Mouse (Mus musculus): ENCODE measurements around the gene Rab29. TPM values are rescaled to one million over a fixed set of nuclear protein-coding genes. Genes with fewer than 3 reads are reported as not detected.

The Rab29 gene
- total RNA-seq, 2 experiments from 2014 or later, result 5.1 to 7.4 TPM

DNA sequence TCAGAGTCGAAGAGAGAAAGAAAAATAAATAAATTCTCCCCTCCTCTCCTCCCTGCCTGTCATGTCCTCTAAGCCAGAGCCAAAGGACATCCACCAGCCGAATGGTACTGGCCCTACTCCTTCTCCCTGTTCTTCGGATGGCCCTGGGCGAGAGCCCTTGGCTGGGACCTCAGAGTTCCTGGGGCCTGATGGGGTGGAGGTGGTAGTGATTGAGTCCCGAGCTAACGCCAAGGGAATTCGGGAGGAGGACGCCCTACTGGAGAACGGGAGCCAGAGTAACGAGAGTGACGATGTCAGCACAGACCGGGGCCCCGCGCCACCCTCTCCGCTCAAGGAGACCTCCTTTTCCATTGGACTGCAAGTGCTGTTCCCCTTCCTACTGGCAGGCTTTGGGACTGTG, 36.5 kb upstream of the Rab29 start:
- Histone ChIP-seq H3K27ac (peak overlapping the region; percentile 98), H3K4me3 (peak overlapping the region; percentile 42)
- DNase-seq, result peak; percentile 45
- intact Hi-C loops (cut with DNase I), result no loop called here
- TF ChIP-seq CTCF (IDR thresholded peaks at IDR 0.05), result no peak

DNA sequence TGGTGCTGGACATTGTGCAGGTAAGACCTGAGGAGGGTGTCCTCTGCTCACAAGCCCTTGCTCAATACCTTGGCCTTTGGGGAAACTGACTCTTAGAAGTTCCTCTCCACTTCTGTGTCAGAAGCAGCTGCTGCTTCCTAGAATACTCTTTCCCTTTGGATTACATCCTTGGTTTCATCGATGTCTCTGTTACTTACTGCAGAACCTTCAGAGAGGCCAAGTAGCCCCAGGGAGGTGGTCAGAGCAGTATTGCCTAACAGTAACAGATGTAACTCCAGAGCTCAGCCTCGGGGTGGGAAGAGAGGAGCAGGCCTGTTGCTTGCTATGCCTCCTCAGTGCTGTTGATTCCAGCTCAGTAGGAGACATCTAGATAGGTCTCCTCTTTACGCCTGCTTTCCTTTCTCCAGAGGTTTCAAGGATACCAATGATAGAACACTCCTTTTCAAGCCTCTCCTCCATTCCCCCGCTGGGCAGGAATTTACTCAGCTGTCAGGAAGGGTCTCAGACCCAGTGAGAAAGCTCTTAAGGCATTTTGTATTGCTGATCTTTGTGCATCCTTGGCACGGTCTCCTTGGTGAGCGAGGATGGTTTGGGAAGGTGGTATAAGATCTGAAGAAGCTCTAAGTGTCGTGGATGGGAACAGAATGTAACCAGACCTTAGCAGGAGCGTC, 35.9 kb upstream of the Rab29 start:
- Histone ChIP-seq H3K4me3 (peak overlapping the region; percentile 42), H3K27ac (peak overlapping the region; percentile 98)
- TF ChIP-seq CTCF (IDR thresholded peaks at IDR 0.05), result no peak
- DNase-seq, result no peak
- intact Hi-C loops (cut with DNase I), result no loop called here

DNA sequence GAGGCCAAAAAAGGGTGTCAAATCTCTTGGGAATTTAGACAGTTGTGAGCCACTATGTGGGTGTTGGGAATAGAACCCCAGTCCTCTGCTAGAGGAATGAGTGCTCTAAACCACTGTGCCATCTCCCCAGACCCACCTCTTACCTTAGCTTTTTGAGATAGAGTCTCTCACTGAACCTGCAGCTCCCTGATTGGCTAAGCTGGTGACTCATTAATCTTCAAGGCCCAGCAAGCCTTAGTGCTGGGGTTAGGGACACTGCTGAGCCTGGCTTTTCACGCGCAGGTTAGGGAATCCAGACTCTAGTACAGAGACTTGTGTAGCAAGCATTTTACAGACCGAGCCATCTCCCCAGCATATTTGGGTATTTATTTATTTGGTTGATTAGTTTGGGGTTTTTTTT, 30.0 kb upstream of the Rab29 start:
- H3K27ac ChIP-seq, result no peak overlapping the region
- no peak for TF ChIP-seq CTCF (IDR thresholded peaks at IDR 0.05)
- no peak for DNase-seq
- H3K4me3 ChIP-seq, result no peak overlapping the region
- intact Hi-C loops (cut with DNase I), result no loop called here

DNA sequence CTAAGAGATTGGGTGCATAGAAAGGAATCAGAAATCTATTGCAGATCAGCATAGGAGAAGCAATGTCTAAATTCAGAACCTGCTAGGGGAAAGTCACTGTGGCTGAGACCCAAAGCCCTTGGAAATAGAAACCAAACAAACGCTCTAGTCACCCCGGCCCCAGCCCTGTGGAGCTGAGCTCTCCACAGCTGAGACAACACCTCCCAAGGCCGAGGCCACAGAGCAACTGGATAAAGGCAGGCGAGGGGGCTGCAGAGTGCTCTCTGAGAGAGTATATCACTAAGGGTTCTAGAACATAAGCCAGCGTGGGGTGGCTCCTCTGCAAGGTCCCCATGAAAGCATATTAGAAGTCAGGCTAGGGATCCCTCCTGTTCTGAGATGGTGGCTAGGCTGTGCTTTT, 28.5 kb upstream of the Rab29 start:
- Histone ChIP-seq H3K27ac (peak overlapping the region; percentile 69), H3K4me3 (no peak overlapping the region)
- DNase-seq, result no peak
- intact Hi-C loops (cut with DNase I), result no loop called here
- no peak for TF ChIP-seq CTCF (IDR thresholded peaks at IDR 0.05)

DNA sequence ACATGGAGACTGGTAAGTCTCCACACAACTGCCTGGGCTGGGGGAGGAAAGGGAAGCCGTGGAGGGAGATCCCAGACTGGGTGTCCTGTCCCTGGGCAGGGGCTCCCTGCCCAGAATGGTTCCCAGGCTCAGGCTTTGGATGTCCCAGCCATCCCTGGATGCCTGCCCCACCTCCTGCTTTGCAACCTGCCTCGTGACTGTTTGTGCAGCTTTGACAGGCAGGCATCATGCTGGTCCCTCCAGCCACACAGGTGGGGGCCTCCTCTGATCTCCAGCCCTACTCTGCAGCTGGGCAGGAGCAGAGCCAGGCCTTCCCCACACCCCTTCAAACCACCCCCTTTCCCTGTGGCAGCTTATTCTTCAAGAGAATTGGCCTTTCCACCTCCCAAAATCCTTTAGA, 27.7 kb upstream of the Rab29 start:
- no peak overlapping the region for H3K4me3 ChIP-seq
- H3K27ac ChIP-seq, result peak overlapping the region; percentile 69
- TF ChIP-seq CTCF (IDR thresholded peaks at IDR 0.05), result no peak
- DNase-seq, result peak; percentile 76
- intact Hi-C loops (cut with DNase I), result no loop called here

DNA sequence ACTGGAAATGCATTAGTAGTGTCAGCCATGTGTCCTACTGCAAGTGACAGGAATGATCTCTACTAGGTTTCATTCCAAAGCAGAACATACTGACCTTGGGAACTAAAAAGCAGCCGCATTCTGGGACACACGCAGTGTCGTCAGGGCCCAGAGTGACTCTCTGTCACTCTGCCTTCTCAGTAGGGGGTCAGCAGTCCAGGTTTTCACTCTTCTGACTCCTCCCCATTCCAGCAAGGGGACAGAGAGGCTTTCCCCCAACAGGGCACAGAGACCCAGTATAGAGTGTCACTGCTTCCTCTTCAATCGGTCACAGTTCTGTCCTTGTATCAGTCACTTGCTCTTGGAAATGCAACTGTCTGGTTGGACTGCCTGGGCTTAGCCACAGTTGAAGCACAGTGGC, 24.8 kb upstream of the Rab29 start:
- H3K27ac ChIP-seq, result peak overlapping the region; percentile 82
- TF ChIP-seq CTCF (IDR thresholded peaks at IDR 0.05), result no peak
- intact Hi-C loops (cut with DNase I), result no loop called here

DNA sequence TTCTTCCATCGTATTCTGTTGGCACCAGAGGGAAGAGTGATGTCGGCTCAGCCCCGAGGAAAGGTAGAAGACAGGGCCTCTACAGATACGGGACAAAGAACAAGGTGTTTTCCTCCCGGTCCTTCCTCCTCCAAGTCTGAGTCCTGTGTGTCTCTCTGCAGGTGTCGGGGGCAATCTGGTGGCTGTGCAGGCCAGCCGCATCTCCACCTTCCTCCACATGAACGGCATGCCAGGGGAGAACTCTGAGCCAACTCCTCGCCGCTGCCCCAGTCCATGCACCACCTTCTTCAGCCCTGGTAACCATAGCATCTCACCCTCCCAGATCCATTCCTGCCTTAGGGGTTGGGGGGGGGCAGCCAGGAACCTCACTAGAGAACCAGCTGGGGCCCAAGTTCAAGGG, 23.3 kb upstream of the Rab29 start:
- DNase-seq, result no peak
- no peak overlapping the region for H3K4me3 ChIP-seq
- no peak overlapping the region for H3K27ac ChIP-seq
- no peak for TF ChIP-seq CTCF (IDR thresholded peaks at IDR 0.05)
- intact Hi-C loops (cut with DNase I), result no loop called here

More for the DNA sequence above, 24.8 kb upstream of the Rab29 start:
- DNase-seq, result no peak
- no peak overlapping the region for H3K4me3 ChIP-seq

DNA sequence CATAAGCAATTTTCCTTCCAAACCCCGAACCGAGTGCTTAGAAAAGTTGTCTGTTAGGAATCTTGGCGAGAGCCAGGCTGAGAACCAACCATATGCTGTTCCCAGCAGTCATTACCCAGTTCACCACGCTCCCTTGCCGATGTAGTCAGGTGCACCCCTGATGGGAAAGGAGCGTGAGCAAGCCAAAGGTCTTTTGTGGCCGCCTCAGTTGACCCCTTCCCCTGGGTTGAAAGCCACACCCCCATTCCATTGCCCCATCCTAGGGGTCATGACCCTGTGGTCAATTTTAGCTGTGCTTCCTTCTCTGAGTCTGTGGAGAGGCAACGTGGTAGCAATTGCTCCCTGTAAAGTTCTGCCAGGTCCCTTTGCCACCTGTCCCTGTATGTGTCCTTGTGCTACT, 22.1 kb upstream of the Rab29 start:
- intact Hi-C loops (cut with DNase I), result loop anchor here (5.0 kb wide), 2 partner anchors 78 to 233 kb away; no protein-coding TSS in a partner anchor
- TF ChIP-seq CTCF (IDR thresholded peaks at IDR 0.05), result no peak
- H3K27ac ChIP-seq, result peak overlapping the region; percentile 68
- H3K4me3 ChIP-seq, result no peak overlapping the region
- DNase-seq, result no peak

DNA sequence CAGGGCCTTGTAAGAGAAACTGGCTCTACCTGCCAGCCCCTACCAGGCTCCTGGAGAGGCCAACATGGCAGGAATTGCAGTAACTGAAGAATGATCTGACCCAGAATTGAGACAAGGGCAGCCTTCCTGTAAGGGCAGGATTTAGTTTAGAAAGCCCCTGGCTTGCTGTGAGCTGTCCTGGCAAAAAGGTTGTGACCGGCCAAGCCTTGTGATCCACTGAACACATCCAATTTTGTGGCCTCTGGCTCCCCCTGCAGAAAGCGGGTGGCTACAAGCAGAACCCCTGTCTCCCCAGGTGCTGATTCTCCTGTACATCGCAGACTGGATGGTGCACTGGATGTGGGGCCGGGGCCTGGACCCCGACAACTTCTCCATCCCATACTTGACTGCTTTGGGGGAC, 20.8 kb upstream of the Rab29 start:
- intact Hi-C loops (cut with DNase I), result loop anchor here (1.0 to 5.0 kb wide), 4 partner anchors 79 to 234 kb away; no protein-coding TSS in a partner anchor
- Histone ChIP-seq H3K27ac (peak overlapping the region; percentile 68), H3K4me3 (no peak overlapping the region)
- peak; percentile 87 for DNase-seq
- TF ChIP-seq CTCF (IDR thresholded peaks at IDR 0.05), result peak; percentile 84

DNA sequence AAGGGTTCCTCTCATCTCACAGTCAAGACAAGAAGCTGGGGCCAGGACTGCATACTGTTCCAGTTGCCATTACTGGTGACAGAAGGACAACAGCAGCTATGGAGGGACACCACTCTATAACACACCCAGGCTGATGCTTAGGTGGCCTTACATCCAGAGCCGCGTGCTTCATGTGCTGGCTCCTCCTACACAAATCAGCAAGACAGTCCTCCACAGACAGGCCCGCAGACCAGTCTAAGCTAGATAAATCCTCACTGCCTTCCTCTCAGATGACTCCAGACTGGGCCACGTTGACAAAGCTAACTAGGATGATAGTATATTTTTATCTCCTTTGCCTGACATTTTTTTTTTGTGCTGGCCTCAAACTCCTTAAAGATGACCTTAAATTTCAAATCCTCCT, 5.2 kb upstream of the Rab29 start:
- intact Hi-C loops (cut with DNase I), result no loop called here
- Histone ChIP-seq H3K27ac (no peak overlapping the region), H3K4me3 (no peak overlapping the region)
- TF ChIP-seq CTCF (IDR thresholded peaks at IDR 0.05), result no peak
- no peak for DNase-seq

DNA sequence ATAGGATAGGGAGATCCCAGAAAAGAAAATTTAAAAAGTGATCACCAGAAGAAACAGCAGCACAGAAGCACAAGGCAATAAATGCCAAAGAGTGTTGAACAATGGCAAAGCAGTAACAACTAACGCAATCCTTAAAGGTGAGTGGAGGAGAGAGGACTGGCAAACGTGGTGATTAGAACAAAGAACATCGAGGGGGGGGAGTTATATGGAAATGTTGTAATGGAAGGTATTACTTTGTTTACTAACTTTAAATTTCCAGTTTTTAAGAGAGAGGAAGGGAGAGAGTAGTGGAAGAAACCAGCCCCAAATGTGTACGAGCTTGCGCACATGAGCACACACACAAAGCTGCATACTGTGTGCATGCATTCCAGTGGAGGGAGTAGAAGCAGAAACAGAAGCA, 1.4 kb upstream of the Rab29 start:
- Histone ChIP-seq H3K27ac (no peak overlapping the region), H3K4me3 (no peak overlapping the region)
- no peak for DNase-seq
- TF ChIP-seq CTCF (IDR thresholded peaks at IDR 0.05), result no peak
- intact Hi-C loops (cut with DNase I), result no loop called here

DNA sequence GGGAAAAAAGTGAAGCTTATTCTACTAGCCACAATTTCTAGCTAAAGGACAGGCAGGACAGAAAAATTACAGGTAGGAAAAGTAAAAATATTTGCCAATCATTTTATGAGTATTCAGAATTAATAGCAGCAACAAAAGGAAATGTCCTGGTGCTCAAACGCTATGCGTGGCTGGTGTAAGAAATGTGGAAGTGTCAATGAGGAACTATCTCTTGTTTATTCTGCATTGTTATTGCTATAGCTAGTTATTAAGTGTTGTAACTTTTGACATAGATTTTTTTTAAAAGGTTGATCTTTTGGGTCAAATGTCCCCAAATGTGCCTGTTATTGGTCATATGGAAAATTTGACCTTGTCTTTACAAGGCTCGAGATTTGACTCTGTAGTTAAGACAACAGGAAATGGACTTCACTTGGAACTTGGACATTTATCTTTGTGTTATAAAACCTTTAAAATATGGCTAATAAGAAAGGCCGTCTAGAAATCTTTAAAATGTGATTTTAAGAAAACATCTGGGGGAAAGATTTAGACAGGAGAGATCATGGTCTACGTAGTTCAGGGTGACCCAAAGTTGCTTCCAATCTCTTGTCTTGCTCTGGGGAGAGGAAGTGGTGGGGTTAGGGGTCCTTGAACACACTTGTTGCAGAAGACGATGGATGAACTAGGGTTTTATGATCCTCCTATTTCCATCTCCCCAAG, 572 bp upstream of the Rab29 start:
- H3K4me3 ChIP-seq, result peak overlapping the region; percentile 73
- TF ChIP-seq CTCF (IDR thresholded peaks at IDR 0.05), result no peak

DNA sequence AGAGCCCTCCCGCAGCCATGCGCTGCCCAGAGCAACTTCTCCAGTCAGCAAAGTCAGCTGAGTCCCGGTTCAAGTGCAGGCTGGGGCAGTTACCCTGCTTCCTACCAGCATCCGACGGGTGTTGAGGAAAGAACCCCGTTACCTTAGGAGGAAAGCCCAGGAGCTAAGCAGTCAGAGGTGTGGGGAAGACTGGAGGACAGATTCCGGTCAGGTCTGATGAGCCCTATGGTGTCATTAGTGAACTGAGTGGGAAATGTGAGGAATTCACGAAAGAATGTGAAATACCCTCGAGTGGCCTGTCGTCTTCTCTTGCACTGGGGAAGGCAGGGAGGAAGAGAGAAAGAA, 894 bp downstream of the Rab29 start:
- Histone ChIP-seq H3K4me3 (peak overlapping the region; percentile 73), H3K27ac (peak overlapping the region; percentile 93)
- no peak for TF ChIP-seq CTCF (IDR thresholded peaks at IDR 0.05)
- intact Hi-C loops (cut with DNase I), result loop anchor here (2.0 kb wide), 1 partner anchor 43 kb away; the partner anchor contains the start of gene Nucks1
- DNase-seq, result peak; percentile 32

More for the DNA sequence above, 572 bp upstream of the Rab29 start:
- H3K27ac ChIP-seq, result no peak overlapping the region
- intact Hi-C loops (cut with DNase I), result loop anchor here (2.0 kb wide), 1 partner anchor 44 kb away; the partner anchor contains the start of gene Nucks1
- DNase-seq, result no peak
